Mouse (Mus musculus) T-cell, adult 66 days (primary cell): Measurements from ENCODE around the gene Actbl2. TPM values are rescaled to one million over a fixed set of nuclear protein-coding genes. Genes with fewer than 3 reads are reported as not detected.

Experiments used
- total RNA-seq, 2 experiments: library from RNA; stranded (reverse); gene quantifications; 3 replicates in 1 of 2; 4 replicates in 1 of 2; pipeline ENCODE4 v1.2.4; 2023

Gene Actbl2
- total RNA-seq, result not detected

GRCm38 (mm10) chr13:111254713-111255112, at the start of gene Actbl2:
TSS of gene Actbl2 (plus strand) at chr13:111255013.

Other genes with a start within 250 kb of the Actbl2 start
- gene Gpbp1, start 235.1 kb downstream of the Actbl2 start, total RNA-seq, result 100 to 1,000 TPM; 113 to 124 TPM